Mouse (Mus musculus): ENCODE results near the gene Cdc42bpa.
A peak's percentile ranks its signal among the peaks of the same experiment; 100 is the strongest.

The Cdc42bpa gene

DNA sequence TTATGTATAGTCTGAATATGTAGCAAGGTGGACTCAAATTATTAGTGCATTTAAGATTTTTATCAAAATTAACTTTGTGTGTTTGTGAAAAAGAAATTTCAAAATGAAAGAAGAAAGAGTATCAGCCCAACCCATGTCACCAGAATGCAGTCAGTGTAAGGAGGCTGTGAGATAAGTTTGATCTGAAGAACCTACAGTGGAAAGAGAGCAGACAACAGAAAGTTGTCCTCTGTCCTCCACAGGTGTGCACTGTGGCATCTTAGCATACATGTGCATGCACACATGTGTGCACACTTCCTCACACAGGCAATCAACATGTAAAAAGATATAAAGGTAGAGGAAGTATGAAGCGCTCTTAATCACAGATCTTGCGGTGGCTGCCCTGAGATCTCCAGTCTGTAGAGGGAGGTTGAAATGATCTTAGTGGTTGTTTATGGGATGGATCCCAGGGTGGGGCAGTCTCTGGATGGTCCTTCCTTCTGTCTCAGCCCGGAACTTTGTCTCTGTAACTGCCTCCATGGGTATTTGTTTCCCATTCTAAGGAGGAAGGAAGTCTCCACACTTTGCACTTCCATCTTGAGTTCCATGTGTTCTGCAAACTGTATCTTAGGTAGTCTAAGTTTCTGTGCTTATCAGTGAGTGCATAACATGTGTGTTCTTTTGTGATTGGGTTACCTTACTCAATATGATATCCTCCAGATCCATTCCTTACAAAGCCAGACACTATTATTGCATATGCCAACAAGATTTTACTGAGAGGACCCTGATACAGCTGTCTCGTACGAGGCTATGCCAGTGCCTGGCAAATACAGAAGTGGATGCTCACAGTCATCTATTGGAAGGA, 71.7 kb downstream of the Cdc42bpa start:
- DNase-seq (ENCODE audit: low read depth, low spot score), result no peak

DNA sequence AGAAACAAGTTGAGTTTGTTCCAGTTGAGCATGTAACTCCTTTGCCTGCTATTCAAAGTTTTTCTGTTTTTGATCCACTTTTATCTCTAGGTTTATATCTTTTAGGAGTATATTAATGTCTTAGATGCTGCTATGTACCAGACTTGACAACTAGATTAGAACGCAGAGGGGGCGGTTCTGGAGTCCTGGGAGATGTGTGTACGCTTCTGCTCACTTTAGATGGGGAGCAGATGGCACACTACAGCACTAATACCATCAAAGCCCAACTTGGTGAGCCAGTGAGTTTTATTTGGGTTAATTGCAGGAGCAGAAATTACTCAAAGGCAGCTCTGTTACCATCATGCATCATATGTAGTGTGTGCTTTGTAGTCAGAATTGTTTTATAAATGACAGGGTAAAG, 77.2 kb downstream of the Cdc42bpa start:
- DNase-seq (ENCODE audit: low read depth, low spot score), result no peak

DNA sequence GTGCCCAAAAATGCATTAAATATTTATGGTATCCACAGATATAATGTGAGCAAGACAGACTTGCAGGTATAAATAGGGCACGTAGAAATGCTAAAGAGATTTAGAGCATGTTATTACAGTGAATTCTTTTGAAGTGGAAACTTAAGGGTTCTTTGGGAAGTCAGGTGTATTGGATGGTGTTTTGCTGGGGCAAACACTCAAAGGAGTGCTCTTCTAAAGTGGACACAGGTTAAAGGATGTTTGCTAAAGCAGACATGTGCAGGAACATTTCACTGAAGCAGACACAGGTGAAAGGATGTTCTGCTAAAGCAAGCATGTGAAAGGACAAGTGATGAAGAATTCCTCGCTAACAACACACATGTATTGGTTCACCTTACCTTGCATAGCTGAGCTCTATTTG, 83.9 kb downstream of the Cdc42bpa start:
- no peak for DNase-seq (ENCODE audit: low read depth, low spot score)

DNA sequence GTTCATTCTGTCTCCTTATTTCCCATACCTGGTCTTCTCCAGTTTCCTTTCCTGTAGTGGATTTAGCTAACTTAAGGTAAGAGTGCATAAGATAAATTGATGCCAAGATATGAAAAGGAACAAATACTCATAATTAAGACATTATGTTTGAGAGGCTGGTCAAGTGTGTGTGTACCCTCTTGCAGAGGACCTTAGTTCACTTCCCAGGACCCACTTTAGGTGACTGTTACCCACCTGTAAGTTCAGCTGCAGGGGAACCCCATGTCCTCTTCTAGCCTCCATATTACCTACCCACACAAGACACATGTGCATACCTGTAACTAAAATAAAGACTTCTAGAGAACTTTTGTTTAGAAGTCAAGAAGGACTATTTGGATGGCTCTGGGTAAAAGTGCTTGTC, 84.9 kb downstream of the Cdc42bpa start:
- no peak for DNase-seq (ENCODE audit: low read depth, low spot score)

DNA sequence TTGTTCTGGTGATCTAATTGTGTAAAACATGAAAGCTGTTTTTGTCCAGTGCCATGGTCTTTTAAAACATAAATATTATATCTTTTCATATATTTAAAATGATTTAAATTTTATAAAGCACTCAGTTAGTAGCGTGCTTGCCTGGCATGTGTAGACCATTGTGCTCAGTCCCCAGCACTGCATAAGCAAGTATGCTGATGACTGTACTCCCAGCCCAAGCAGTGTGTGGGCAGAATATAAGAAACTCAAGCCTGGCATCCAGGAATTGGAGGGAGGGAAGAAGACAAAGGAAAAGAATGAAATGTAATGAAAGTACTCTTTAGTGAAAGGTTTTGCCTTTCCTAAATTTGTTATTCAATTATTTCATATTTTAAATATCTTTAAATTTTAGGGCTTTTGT, 128.9 kb downstream of the Cdc42bpa start:
- no peak for DNase-seq (ENCODE audit: low read depth, low spot score)

DNA sequence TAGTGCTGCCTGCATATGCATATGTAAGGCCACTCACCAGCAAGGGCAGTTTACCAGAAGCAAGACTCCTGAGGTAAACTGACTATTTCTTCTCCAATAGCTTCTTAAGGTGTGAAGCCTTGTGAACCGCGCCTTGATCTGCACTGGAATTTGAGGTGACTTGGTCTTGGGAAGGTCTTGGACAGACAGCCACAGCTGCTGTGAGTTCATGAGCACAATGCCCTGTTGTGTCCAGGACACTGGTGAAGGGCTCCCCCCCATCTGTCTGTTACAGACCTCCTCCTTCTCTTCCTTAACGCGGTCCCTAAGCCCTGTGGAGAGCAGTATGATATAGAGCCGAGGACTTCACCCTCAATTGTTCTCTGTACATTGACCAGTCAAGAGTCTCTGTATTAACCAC, 138.2 kb downstream of the Cdc42bpa start:
- DNase-seq (ENCODE audit: low read depth, low spot score), result no peak

DNA sequence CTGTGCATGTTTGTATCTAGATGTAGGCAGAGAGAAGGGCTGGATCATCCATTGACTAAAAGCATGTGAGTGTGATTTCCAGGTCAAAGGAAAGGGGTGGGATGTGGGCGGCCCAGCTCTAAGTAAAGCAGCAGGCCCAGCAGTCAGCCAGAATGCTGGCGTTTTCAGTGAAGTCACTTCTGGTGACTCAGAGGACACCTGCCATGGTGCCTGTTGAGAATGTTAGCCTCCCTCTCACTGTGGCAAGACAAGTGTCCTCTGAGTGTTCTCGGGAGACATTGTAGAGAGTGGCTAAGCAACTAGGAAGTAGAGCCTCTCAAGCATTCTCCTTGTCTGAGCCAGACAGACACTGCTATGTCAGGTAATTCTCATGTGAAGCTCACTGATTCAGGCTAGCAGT, 144.3 kb downstream of the Cdc42bpa start:
- no peak for DNase-seq (ENCODE audit: low read depth, low spot score)

DNA sequence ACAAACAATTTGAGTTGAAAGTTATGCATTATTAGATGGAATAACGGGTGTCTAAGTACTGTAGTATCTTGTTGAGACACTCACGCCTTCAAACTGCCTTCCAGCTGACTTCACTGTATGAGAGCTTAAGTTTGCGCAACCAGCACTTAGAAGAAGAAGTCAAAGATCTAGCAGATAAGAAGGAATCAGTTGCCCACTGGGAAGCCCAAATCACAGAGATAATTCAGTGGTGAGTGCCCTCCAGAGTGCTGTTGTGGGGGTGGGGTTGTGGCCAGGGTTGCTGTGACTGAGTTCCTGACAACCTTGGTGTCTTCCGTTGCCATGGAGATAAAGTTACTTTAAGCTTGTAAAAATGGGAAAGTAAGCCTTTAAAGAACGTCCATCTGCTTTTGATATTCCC, 148.8 kb downstream of the Cdc42bpa start:
- DNase-seq (ENCODE audit: low read depth, low spot score), result no peak

DNA sequence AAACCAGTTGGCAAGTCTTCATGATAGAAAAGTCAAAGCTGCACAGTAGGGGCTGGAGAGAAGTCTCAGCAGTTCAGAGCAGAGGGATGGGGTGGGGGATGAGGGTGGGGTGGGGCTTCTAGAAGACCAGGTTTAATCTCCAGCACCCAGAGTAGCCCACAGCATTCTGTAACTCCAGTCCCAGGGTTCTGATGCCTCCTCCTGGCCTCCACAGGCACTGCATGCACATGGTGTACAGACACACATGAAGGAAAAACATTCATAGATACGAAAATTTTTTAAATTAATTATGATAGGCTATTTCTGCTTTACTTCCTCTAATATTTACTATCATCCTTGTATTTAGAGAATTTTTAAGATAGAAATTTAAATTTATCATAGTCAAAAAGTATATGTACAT, 156.3 kb downstream of the Cdc42bpa start:
- no peak for DNase-seq (ENCODE audit: low read depth, low spot score)

DNA sequence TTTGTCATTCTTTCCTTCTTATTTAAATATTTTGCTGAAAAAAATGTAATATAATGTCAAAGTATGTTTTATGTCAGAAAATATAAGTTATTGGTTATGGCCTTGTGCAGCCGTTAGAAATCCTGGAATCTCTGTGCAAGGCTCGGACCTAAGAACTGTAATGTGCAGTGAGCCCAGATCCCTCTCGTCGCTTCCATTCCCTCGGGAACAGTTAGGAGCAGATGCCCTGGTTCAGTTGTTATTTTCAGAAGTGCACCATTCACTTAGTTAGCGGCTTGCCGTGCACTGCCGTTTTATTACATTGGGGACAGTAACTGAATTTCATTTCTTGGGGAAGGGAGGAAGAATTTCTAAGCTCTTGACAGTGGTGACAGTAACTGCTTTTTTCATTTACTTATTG, 158.0 kb downstream of the Cdc42bpa start:
- no peak for DNase-seq (ENCODE audit: low read depth, low spot score)

DNA sequence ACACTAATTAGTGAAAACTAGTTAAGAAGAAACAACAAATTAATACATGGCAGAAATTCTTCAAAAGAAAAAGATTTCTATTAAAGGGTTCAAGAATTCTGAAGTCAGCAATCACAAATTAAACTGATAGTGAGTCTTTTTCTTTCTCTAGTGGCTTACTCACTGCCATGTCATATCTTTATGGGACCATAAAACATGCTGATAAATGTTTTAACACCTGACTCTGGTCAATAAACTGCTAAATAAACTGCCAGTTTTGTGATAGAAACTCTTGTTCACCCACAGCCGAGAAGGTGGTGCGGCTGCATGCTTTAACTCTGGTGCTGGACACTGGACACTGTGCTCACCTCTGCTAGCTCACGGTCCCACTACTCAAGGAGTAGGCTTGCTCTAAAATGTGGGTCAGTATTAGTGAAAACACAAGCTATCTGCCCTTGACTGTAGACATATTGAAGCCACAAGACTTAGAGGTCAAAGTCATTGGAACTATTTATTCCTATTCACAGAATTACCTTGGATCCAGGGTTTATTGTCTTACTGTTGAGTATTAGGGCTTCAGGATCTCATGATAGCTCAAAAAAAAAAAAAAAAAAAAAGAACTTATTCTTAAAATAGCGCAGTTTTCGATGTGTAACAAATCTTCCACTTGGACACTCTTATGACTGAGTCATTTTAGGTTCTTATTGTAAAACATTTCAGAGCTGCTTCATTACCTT, 168.0 kb downstream of the Cdc42bpa start:
- no peak for DNase-seq (ENCODE audit: low read depth, low spot score)

DNA sequence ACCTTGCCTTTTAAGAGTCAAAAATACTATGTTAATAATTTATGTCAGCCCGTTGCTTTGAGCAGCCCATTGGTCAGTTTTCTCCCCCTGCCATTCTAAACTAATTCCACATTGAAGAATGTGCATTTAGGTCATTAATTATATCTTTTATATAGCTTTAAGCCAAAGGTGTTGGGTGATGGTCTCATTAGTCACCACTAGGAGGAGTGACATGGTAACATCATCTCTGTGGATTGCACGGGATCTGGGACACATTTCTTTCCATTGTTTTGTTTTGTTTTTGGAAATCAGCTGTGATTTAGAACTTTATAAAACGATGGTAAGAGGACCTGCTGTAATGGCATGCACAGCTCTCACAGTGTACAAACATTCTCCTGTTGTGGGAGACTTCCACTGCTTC, 171.1 kb downstream of the Cdc42bpa start:
- DNase-seq (ENCODE audit: low read depth, low spot score), result no peak

DNA sequence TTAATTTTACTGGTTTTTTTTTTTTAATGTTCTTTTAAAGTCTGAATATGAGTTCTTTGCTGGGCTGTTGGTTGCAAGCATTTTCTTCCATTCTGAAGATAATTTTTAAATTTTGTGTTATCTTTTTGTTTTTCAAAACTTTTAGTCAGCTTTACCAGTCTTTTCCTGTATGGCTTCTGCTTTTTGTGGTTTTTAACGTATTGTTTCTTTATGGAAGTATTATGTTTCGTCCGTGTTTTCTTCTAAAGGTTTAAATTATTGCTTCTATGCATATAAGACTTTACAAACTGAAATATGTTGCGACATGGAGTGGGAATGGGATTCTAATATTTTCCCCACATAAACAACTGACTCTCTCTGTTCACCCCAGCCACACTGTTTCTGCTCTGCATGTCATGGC, 171.9 kb downstream of the Cdc42bpa start:
- no peak for DNase-seq (ENCODE audit: low read depth, low spot score)

DNA sequence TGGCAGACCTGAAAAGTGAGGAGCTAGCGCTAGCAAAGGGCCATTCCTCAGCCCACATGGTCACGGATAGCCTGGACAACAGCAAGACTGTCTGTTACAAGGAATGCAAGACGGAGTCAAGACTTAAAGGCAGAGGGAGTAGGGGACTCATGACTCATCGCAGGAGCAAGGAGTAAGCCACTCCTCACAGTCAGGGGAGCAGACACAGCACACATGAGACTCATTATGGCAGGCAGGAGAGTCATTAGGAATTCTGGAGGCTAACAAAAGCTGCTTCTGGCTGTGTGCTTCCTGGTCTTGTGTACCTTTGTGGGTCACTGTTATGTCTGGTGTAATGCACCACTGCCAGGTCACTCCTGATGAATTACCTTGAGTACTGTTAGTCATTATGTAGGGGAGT, 178.9 kb downstream of the Cdc42bpa start:
- DNase-seq (ENCODE audit: low read depth, low spot score), result peak; percentile 56

DNA sequence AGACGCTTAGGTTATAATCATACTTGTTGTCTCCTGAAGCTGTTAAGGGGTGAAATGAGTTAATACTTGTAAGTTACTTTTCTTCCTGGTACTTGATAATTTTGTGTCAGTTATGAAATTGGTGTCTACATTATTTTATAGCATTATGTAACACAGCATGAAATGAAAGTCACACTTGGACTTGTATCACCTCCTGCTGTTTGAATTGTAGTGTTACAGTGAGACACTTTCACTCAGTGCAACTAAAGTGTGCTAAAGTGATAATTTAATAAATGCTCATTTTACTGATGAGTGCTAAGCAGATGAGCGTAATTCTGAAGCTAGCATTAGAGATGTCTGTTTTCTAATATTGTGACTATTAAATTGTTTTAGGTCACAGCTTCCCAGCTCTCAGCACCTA, 180.7 kb downstream of the Cdc42bpa start:
- no peak for DNase-seq (ENCODE audit: low read depth, low spot score)

DNA sequence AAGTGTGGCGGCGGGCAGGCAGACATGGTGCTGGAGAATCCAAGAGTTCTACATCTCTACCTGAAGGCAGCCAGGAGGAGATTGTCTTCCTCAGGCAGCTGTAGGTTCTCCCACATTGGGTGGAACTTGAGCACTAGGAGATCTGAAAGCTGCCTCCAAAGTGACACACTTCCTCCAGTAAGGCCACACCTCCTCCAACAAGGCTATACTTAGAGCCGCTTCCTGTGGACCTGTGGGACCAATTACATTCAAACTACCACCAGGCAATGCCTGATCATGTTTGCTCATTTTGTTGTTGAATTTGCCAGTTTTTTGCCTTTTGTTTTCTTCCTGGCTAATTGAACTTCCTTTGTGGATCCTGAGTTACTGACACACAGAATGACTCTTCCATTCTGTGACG, 187.8 kb downstream of the Cdc42bpa start:
- no peak for DNase-seq (ENCODE audit: low read depth, low spot score)

DNA sequence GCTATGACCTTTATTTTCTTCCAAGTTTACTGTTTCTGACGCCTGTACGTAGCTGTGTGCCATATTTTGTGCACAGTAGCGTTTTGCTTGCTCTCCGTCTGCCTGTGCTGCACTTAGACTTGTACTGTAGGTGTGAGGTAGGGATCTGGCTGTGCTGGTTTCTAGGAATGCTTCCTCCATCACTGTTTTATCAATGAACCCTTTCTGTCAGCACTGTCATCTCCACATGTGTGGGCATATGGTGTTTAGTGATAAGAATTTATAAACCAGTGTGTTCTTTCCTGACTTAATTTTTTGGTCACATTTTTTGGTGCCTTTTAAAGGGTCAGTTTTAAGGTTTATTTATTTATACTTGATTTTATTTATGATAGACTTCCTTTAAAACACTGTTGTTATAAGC, 188.3 kb downstream of the Cdc42bpa start:
- no peak for DNase-seq (ENCODE audit: low read depth, low spot score)

DNA sequence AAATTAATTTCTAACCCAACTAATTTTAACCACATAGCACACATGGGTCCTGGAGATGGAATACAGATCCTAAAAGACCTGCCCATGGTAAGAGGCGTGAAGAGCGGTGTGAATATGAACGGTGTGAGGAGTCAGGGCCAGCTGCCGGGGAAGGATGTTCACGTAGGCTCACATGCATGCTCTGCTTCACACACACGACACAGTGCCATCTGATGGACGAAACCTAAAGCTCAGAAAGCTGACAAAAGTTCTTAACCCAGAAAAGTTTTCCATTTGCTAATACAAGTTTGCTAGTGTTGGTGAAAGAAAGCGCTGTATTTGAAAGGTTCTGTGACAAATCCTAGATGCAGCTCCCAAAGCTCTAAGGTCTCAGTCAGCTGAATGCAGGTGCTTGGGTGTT, 190.9 kb downstream of the Cdc42bpa start:
- no peak for DNase-seq (ENCODE audit: low read depth, low spot score)

DNA sequence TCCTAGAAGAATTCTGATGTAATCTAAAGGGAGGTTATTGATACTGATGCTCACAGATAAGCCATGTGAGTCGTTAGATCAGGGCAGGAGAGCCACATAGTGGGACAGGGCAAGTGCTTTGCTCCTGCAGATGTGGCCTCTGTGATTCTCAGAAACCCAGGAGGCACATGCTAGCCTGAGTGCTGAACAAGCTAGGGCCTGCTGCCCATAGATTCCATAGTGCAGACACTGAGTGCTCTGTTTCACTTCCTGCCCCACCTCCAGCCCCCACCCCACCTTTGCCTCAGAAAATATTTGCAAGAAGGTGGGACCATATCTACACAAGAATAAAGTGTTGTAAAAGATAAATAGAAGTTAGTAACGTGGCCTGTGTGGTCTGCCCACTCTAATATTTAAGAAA, 198.4 kb downstream of the Cdc42bpa start:
- no peak for DNase-seq (ENCODE audit: low read depth, low spot score)

DNA sequence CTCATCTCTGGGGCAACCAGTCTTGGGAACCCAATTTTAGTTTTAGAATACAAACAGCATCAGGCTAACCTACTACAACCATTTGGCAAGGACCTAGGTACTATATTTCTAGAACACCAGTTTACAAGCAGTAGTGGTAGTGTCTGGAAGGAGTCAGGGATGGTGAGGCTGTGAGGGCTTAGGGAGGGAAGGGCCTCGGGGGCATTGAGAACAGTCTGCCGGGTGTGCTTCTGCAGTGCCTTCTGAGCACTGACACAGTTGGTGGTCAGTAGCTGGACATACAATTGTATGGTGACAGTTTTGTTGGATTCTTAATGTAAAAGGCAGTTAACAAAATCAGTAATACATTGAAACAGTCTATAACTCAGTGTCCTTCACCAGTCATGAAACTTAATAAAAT, 200.3 kb downstream of the Cdc42bpa start:
- no peak for DNase-seq (ENCODE audit: low read depth, low spot score)

DNA sequence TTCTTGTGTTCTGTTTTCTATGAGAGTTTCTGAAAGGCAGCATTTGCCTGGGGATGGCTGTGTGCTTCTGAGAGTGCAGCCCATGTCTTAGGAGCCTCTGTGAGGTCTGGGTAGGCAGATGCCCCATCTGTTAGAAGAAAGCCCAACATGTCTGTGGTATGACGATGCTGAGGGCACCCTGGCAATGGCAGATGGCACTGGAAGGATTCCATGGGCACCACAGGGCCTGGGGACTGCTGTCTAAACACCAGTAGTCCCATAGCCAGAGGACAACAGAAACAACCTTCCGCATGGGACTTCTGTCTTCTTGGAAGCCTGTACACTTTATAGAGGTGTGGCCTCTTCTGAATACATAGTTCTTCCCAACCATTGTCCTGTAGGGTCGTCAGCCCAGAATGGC, 200.9 kb downstream of the Cdc42bpa start:
- no peak for DNase-seq (ENCODE audit: low read depth, low spot score)

DNA sequence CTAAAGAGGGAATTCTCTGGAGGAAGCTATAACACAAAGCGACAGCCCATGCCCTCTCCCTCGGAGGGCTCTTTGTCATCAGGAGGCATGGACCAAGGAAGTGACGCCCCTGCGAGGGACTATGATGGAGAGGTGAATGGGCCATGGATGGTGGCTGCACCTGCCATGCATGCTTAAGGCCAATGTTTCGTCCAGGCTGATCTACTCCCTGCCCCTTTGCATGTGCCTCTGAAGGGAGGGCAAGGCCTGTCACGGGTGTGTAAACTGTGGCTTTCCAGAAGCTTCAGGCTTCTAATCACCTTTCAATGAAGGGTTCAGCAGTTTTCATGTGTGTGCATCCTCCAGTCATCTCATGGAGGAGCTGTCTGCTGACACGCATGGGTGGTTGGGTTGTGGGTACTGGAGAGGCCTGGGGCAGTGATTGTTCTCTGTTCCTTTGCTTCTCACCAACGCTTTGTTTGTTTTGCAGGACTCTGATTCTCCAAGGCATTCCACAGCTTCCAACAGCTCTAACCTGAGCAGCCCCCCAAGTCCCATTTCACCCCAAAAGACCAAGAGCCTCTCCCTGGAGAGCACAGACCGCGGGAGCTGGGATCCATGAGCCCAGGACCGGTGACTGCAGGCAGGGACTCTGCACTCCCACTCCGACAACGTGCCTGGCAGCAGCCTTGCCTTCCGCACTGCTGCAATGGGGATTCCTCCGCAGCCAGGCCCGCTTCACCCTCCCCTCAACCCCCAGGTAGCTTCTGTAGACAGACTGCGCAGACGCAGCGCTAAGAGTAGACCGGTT, 201.5 kb downstream of the Cdc42bpa start:
- DNase-seq (ENCODE audit: low read depth, low spot score), result no peak

DNA sequence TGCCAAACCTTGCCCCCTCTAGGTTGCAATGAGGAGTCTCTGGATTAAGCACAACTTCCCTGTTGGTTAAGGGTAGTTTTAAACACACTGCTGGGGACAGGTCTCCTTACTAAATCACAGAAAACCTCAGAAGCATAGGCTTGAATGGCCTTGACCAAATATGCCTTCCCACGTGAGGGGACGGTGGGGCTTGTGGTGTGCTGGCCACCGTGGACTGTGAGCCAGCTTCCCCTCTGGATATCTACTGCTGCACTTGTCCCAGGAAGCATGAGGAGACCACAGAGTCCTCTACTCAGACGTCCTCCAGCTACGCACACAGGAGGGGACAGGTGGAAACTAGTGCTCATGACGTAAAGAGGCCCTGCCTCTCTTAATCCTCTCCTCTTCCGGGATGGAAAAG, 202.7 kb downstream of the Cdc42bpa start:
- DNase-seq (ENCODE audit: low read depth, low spot score), result no peak

Measured in forelimb bud, embryonic 11.5 days (tissue).